Mouse (Mus musculus): ENCODE measurements around the gene Slc37a1. TPM values are rescaled to one million over a fixed set of nuclear protein-coding genes. Genes with fewer than 3 reads are reported as not detected.

Slc37a1 gene
- polyA plus RNA-seq, 1 experiment from 2014 or later: 4.6 TPM

DNA sequence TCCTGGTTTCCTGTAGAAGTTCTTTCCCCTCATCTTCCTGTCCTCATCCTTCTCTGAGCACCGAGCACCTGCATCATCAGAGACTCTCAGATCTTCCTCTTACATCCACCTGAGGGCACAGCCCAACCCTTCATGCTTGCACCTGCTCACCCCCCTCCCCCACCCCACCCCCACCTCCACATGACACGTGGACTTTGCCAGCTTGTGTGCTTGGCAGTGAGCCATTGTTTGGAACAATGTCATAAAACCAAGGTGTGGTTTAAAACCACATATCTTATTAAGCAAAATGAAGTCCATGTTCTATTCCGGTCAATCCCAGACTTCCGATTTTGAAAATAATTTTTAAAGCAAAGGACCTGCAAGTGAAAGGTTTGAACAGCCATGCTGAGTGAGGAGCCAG lies 35.9 kb downstream of the Slc37a1 start:
- no peak overlapping the region for H3K4me2 ChIP-seq (replicated peaks)
- no peak overlapping the region for H3K4me3 ChIP-seq (replicated peaks)
- no peak overlapping the region for H3K9ac ChIP-seq
- no peak for ATAC-seq (ENCODE audit: insufficient number of reproducible peaks, low FRiP score, low TSS enrichment, low read depth)
- no peaks in the 10 kb centered on the region for H3K9me3 ChIP-seq (replicated peaks)
- no peaks in the 10 kb centered on the region for H3K27me3 ChIP-seq
- H3K4me1 ChIP-seq: no peaks in the 10 kb centered on the region; the same call in 1 of the 2 replicates
- H3K36me3 ChIP-seq: no peaks in the 10 kb centered on the region
- H3K27ac ChIP-seq (replicated peaks): 0 out of 2 replicates have a peak overlapping the region, but pooled peaks have one; percentile 6
- 70% methylated on average over 4 of the region's 4 CpGs for WGBS

DNA sequence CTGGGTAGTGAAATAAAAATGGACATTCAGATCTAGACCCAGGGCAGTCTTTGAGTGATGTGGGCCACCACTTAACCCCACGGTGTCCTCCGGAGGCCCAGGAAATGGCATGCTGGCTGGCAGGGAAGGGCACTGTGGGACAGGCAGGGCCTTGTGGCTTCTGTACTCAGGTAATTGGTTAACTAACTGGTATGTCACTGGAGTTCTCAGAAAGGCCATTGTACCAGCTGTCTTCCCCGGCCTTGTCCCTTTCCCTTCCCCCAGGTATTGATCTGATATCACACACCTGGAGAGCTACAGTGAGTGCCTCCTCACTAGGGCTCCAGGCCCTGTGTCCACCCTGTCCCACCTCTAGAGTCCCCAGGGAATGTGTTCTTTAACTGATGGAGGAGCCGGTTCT lies 36.8 kb downstream of the Slc37a1 start:
- Histone ChIP-seq H3K4me2 (replicated peaks) (no peak overlapping the region), H3K9me3 (replicated peaks) (no peaks in the 10 kb centered on the region), H3K4me1 (no peaks in the 10 kb centered on the region; the same call in 1 of the 2 replicates), H3K27me3 (no peaks in the 10 kb centered on the region), H3K9ac (no peak overlapping the region), H3K4me3 (replicated peaks) (no peak overlapping the region), H3K36me3 (no peaks in the 10 kb centered on the region), H3K27ac (replicated peaks) (no peak overlapping the region)
- ATAC-seq (ENCODE audit: insufficient number of reproducible peaks, low FRiP score, low TSS enrichment, low read depth): no peak
- WGBS: 69% methylated on average over 4 of the region's 4 CpGs

DNA sequence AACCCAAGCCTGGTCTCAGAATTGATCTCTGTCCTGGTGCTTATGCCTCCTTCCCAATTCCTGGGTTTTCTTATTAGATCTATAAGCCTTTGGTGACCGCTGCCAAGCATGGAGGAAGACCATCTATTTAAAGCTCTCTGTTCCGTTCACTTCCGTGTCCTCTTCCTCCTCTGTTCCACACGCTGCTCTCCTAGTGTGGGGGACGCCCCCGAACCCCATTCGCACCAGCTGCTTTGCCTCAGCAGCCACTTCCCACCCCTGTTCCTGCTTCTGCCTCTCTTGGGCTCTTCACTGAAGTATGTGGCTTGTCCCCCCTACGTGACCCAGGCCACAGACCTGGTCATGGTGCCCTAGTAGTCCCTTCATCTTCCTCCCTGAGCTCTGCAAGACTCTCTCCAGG lies 37.6 kb downstream of the Slc37a1 start:
- no peaks in the 10 kb centered on the region; the same call in 1 of the 2 replicates for H3K4me1 ChIP-seq
- H3K36me3 ChIP-seq: no peaks in the 10 kb centered on the region
- H3K27me3 ChIP-seq: no peaks in the 10 kb centered on the region
- H3K9ac ChIP-seq: no peak overlapping the region
- no peak overlapping the region for H3K4me2 ChIP-seq (replicated peaks)
- H3K27ac ChIP-seq (replicated peaks): no peak overlapping the region
- no peaks in the 10 kb centered on the region for H3K9me3 ChIP-seq (replicated peaks)
- ATAC-seq (ENCODE audit: insufficient number of reproducible peaks, low FRiP score, low TSS enrichment, low read depth): no peak
- WGBS: 91% methylated on average over 8 of the region's 8 CpGs
- no peak overlapping the region for H3K4me3 ChIP-seq (replicated peaks)

DNA sequence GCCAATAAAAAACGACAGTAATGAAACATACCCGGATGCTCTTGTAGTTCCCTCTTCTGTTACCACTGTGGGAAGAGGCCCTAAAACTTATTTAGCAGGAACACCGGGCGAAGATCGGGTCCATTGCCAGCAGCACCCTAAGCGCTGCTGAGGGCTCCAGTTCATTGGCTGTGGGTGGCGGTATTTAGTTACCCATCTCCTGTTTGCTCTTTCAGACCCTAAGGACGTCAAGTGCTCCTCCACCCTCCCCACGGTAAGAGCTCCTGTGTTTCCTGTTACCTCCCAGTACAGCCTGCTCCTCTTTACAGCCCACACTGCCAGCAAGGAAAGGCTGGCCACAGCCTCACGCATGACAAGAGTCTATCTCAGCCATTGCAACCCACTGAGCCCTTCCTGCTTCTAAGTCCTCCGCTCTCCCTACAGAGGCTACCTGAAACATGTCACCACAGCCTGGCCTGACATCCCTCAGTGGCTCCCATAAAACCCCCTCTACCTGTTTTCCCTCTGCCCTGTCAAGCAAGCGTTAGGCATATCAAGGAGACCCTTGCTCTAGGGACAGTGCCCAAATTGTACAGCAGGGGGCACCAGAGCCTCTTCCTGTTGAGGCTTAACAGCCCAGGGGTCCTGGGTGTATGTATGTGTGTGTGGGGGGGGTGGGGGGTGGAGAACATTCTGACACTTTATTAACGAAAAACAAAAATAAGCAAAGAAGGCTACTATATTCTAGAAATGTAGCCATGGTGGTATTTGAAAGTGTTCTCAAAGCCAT lies 39.0 kb downstream of the Slc37a1 start:
- no peak overlapping the region for H3K4me2 ChIP-seq (replicated peaks)
- no peaks in the 10 kb centered on the region for H3K27me3 ChIP-seq
- WGBS: 66% methylated on average over 13 of the region's 13 CpGs
- no peak overlapping the region for H3K4me3 ChIP-seq (replicated peaks)
- ATAC-seq (ENCODE audit: insufficient number of reproducible peaks, low FRiP score, low TSS enrichment, low read depth): no peak
- no peaks in the 10 kb centered on the region for H3K9me3 ChIP-seq (replicated peaks)
- H3K9ac ChIP-seq: no peak overlapping the region
- H3K4me1 ChIP-seq: no peaks in the 10 kb centered on the region; the same call in 1 of the 2 replicates
- H3K27ac ChIP-seq (replicated peaks): no peak overlapping the region
- H3K36me3 ChIP-seq: no peaks in the 10 kb centered on the region

DNA sequence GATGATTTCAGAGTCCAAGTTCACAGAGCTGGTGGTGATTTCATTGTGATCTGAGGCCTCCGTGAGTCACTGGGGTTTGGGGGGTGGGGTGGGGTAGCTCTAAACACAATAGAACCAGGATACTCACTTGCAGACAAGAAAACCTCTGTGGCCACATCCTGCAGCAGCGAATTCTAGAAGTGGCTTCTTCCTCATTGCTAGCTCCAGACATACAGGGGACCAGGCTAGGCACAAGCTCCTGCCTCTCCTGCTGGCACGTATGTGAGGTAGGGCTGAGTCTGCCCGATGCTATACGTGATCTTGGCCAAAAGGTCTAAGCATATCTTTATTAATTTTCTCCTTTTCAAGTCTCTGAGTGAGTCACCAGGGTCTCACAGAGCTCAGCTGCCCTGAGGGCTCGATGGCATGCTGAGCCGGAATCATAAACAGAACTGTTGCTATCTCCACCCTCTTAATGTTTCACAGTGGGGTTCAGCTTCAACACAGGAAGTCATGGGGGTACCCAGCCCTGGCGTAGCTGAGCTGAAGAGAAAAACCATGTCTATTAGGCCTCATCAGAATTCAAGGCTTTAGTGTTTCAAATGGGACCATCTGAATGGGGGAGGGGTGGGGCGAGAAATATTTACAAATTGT lies 39.7 kb downstream of the Slc37a1 start:
- 26% methylated on average over 9 of the region's 9 CpGs for WGBS
- H3K36me3 ChIP-seq: no peaks in the 10 kb centered on the region
- no peak overlapping the region for H3K9ac ChIP-seq
- H3K27me3 ChIP-seq: no peaks in the 10 kb centered on the region
- H3K4me1 ChIP-seq: no peaks in the 10 kb centered on the region; the same call in 1 of the 2 replicates
- ATAC-seq (ENCODE audit: insufficient number of reproducible peaks, low FRiP score, low TSS enrichment, low read depth): no peak
- H3K9me3 ChIP-seq (replicated peaks): no peaks in the 10 kb centered on the region
- no peak overlapping the region for H3K4me2 ChIP-seq (replicated peaks)
- H3K27ac ChIP-seq (replicated peaks): no peak overlapping the region
- H3K4me3 ChIP-seq (replicated peaks): no peak overlapping the region

DNA sequence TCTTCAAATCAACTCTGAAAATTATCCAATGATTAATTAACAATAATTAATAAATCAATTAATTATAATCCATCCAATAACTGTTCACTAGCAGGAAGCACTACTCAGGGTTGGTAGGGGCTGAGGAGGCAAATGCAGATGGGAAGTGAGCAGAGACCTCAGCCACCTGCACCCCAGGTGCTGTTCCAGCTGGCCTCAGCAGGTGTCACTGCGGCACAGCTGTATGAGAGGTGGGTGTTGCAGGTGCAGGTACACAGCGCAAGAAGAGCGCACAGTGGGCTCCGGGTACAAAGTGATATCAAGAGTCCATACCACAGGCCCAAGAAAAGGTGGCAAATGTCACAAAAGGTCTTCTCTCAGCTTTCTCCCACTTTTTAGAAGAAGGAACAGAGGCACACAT lies 41.9 kb downstream of the Slc37a1 start:
- WGBS: 73% methylated on average over 4 of the region's 4 CpGs
- H3K27me3 ChIP-seq: no peaks in the 10 kb centered on the region

DNA sequence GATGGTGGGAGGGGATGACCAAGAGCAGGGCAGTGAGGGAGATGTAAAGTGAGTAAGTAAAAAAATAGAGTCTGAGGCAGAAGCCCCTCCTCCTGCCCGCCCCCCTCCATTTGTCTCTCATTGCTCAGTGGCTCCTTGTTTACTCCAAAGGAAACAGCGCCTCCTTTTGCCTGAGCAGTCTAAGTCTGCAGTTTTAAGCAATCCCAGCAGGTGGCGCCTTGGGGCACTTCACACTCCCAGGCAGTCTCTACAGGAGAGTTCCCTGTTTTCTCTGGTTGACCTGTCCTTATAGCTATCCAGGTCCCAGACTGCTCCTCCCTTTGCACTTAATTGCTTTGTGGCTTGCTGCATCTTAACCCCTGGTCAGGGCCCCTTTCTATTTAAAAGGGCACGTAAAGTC lies 44.0 kb downstream of the Slc37a1 start:
- 34% methylated on average over 4 of the region's 4 CpGs for WGBS
- H3K4me3 ChIP-seq (replicated peaks): no peak overlapping the region
- no peaks in the 10 kb centered on the region; the same call in 1 of the 2 replicates for H3K4me1 ChIP-seq
- H3K36me3 ChIP-seq: no peaks in the 10 kb centered on the region
- H3K27ac ChIP-seq (replicated peaks): no peak overlapping the region
- no peak for ATAC-seq (ENCODE audit: insufficient number of reproducible peaks, low FRiP score, low TSS enrichment, low read depth)
- H3K9me3 ChIP-seq (replicated peaks): no peaks in the 10 kb centered on the region
- H3K4me2 ChIP-seq (replicated peaks): no peak overlapping the region
- H3K27me3 ChIP-seq: no peaks in the 10 kb centered on the region
- no peak overlapping the region for H3K9ac ChIP-seq

More for the DNA sequence above, 41.9 kb downstream of the Slc37a1 start:
- ATAC-seq (ENCODE audit: insufficient number of reproducible peaks, low FRiP score, low TSS enrichment, low read depth): no peak
- H3K9ac ChIP-seq: no peak overlapping the region
- H3K9me3 ChIP-seq (replicated peaks): no peaks in the 10 kb centered on the region
- no peak overlapping the region for H3K4me3 ChIP-seq (replicated peaks)
- no peak overlapping the region for H3K27ac ChIP-seq (replicated peaks)
- H3K4me1 ChIP-seq: no peaks in the 10 kb centered on the region; the same call in 1 of the 2 replicates
- no peak overlapping the region for H3K4me2 ChIP-seq (replicated peaks)
- H3K36me3 ChIP-seq: no peaks in the 10 kb centered on the region

DNA sequence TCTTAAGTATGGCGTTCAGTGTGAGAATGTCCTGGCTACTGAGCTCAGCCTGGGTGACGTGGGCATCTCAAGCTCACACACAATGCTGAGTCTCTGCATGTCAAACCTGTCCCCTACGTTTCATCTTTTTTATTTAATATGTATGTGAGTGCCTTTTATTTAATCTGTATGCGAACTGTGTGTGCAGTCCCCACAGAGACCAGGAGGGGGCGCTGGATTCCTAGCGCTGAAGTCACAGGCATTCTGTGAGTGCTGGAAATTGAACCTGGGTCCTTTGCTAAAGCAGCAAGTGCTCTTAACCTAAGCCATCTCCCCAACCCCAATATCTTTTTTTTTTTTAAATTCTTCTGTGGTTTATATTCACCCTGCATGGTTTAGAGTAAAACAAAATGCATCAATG lies 44.7 kb downstream of the Slc37a1 start:
- ATAC-seq (ENCODE audit: insufficient number of reproducible peaks, low FRiP score, low TSS enrichment, low read depth): no peak
- WGBS: 89% methylated on average over 6 of the region's 6 CpGs

DNA sequence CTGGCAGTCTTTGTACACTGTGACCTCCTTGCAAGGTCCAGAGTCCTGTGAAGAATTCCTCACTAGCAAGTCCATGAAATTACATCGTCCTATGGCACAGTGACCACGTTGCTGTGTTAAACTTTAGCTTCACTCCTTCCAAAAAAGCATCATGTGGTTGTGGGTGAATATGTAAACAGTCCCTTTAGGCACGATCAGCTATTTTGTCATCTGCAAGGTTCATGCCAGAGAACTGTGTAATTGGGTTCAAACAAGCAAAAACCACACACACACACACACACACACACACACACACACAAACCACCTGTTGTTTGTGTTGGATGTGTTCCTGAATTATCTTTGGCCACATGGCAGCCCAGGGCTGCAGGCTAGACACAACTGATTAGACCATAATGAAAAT lies 45.3 kb downstream of the Slc37a1 start:
- H3K27ac ChIP-seq (replicated peaks): no peak overlapping the region
- no peaks in the 10 kb centered on the region for H3K27me3 ChIP-seq
- no peaks in the 10 kb centered on the region for H3K36me3 ChIP-seq
- no peaks in the 10 kb centered on the region for H3K4me1 ChIP-seq
- WGBS: 58% methylated on average over 3 of the region's 3 CpGs
- no peak for ATAC-seq (ENCODE audit: insufficient number of reproducible peaks, low FRiP score, low TSS enrichment, low read depth)
- no peak overlapping the region for H3K9ac ChIP-seq
- H3K9me3 ChIP-seq (replicated peaks): no peaks in the 10 kb centered on the region
- H3K4me2 ChIP-seq (replicated peaks): no peak overlapping the region
- no peak overlapping the region for H3K4me3 ChIP-seq (replicated peaks)

More for the DNA sequence above, 44.7 kb downstream of the Slc37a1 start:
- Histone ChIP-seq H3K36me3 (no peaks in the 10 kb centered on the region), H3K4me2 (replicated peaks) (no peak overlapping the region), H3K4me1 (no peaks in the 10 kb centered on the region; the same call in 1 of the 2 replicates), H3K27ac (replicated peaks) (no peak overlapping the region), H3K9me3 (replicated peaks) (no peaks in the 10 kb centered on the region), H3K9ac (no peak overlapping the region), H3K4me3 (replicated peaks) (no peak overlapping the region), H3K27me3 (no peaks in the 10 kb centered on the region)

DNA sequence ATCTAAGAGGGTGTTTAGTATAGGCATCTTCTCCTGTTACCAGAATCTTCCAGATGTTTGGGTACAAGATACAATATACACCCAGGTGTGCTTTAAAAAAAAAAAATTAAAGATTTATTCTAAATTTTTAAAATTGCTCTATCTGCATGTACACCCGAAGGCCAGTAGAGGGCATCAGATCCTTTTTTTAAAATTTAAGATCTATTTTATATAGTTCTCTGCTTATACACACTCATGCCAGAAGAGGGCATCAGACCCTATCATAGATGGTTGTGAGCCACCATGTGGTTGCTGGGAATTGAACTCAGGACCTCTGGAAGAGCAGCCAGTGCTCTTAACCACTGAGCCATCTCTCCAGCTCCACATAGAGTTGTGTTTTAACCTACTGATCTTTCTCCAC lies 45.7 kb downstream of the Slc37a1 start:
- Histone ChIP-seq H3K9ac (no peak overlapping the region), H3K9me3 (replicated peaks) (no peaks in the 10 kb centered on the region), H3K4me1 (no peaks in the 10 kb centered on the region), H3K4me2 (replicated peaks) (no peak overlapping the region), H3K4me3 (replicated peaks) (no peak overlapping the region), H3K36me3 (no peaks in the 10 kb centered on the region), H3K27me3 (no peaks in the 10 kb centered on the region), H3K27ac (replicated peaks) (no peak overlapping the region)
- 49% methylated on average over 1 of the region's 1 CpGs for WGBS
- no peak for ATAC-seq (ENCODE audit: insufficient number of reproducible peaks, low FRiP score, low TSS enrichment, low read depth)

DNA sequence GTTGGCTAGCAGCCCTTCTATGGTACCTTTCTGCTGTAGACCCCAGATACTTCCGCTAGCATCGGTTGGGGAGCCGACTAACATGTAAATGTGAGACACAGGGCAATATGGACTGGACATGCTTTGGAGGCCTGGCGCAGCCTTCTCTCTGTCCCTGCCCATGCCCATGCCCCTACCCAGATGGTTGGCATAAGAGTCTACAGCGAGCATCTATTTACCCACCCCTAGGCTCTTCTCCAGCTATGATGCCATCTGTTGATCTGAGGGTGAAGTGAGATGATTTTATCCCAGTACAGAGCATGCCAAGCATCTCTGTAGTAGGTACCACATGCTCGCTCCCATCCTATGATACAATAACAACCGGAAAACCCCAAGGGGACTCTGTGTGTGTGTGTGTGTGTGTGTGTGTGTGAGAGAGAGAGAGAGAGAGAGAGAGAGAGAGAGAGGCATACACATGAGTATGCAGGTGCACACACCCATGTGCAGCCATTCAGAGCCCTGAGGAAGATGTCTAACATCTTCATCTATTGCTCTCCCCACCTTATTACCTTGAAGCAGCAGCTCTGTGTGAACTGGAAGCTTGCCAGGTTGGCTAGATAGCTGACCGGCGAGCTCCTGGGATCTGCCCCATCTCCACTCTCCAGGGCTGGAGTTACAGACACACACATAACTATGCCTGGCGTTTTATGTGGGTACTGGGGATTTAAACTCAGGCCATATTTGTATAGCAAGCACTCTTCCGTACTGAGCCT lies 48.1 kb downstream of the Slc37a1 start:
- H3K4me2 ChIP-seq (replicated peaks): no peak overlapping the region
- no peak overlapping the region for H3K4me3 ChIP-seq (replicated peaks)
- WGBS: 85% methylated on average over 11 of the region's 11 CpGs
- H3K36me3 ChIP-seq: no peaks in the 10 kb centered on the region
- no peak overlapping the region for H3K9ac ChIP-seq
- H3K27me3 ChIP-seq: no peaks in the 10 kb centered on the region
- H3K9me3 ChIP-seq (replicated peaks): no peaks in the 10 kb centered on the region
- H3K27ac ChIP-seq (replicated peaks): no peak overlapping the region
- no peak for ATAC-seq (ENCODE audit: insufficient number of reproducible peaks, low FRiP score, low TSS enrichment, low read depth)
- no peaks in the 10 kb centered on the region for H3K4me1 ChIP-seq
